7 mouse cellular contexts compared by ENCODE assay signal in genomic region chr1:131245089-131245856, GRCm38 (mm10). TPM values are rescaled to one million over a fixed set of nuclear protein-coding genes. Genes with fewer than 3 reads are reported as not detected.
DNase-seq lines count a peak whose midpoint lies in the region; ATAC-seq lines count a peak whose summit lies in the region.

Rassf5 (minus strand) TSS chr1:131245258.

- under 1% methylated on average over 60 of the region's 60 CpGs for whole genome bisulfite sequencing in embryonic facial prominence, embryonic 10.5 days
- under 1% methylated on average over 60 of the region's 60 CpGs for WGBS in limb, embryonic 11.5 days
- 1% methylated on average over 53 of the region's 60 CpGs for WGBS in midbrain, embryonic 12.5 days

- H3K9me3 ChIP-seq in embryonic facial prominence, embryonic 10.5 days: no peaks in the 10 kb centered on the region
- no peaks in the 10 kb centered on the region for H3K9me3 ChIP-seq in limb, embryonic 11.5 days (ENCODE audit: control insufficient read depth, low read length)
- no peaks in the 10 kb centered on the region for H3K9me3 ChIP-seq in midbrain, embryonic 12.5 days

- peaks cover 91% of the 10 kb centered on the region for H3K27me3 ChIP-seq in embryonic facial prominence, embryonic 10.5 days (replicated peaks; ENCODE audit: low read depth, poor library complexity, severe bottlenecking)
- peaks cover 35% of the 10 kb centered on the region for H3K27me3 ChIP-seq in limb, embryonic 11.5 days (ENCODE audit: control insufficient read depth, insufficient read depth, low read length)
- H3K27me3 ChIP-seq in midbrain, embryonic 12.5 days: peaks cover 73% of the 10 kb centered on the region

- peak within 1 kb of the TSS; percentile 41; the same call in 1 of the 2 replicates for H3K27ac ChIP-seq in embryonic facial prominence, embryonic 10.5 days (replicated peaks)
- H3K27ac ChIP-seq in limb, embryonic 11.5 days (replicated peaks; ENCODE audit: low read depth, low read length): no peak within 1 kb of the TSS
- no peak within 1 kb of the TSS for H3K27ac ChIP-seq in midbrain, embryonic 12.5 days (replicated peaks)

- H3K4me1 ChIP-seq in embryonic facial prominence, embryonic 10.5 days: peaks cover 24% of the 10 kb centered on the region
- H3K4me1 ChIP-seq in limb, embryonic 11.5 days (ENCODE audit: control insufficient read depth, insufficient read depth, low read length): peaks cover 7% of the 10 kb centered on the region
- H3K4me1 ChIP-seq in midbrain, embryonic 12.5 days: peaks cover 17% of the 10 kb centered on the region

- peak; percentile 36 for ATAC-seq in limb, embryonic 11.5 days (ENCODE audit: insufficient number of reproducible peaks, low FRiP score, low TSS enrichment, low read depth)
- peak; percentile 69 for ATAC-seq in midbrain, embryonic 12.5 days (ENCODE audit: low FRiP score, low read depth)

- DNase-seq in adrenal gland, adult 2 months: peak; percentile 93
- DNase-seq in embryonic facial prominence, embryonic 10.5 days (ENCODE audit: low spot score): peak; percentile 63
- peak; percentile 98 for DNase-seq in heart, adult 11 months
- DNase-seq in kidney, adult 11 months: peak; percentile 76
- peak; percentile 64 for DNase-seq in limb, embryonic 11.5 days (ENCODE audit: low spot score)
- DNase-seq in spleen, adult 12 weeks (ENCODE audit: low spot score): peak; percentile 31

- peak within 1 kb of the TSS; percentile 50 for H3K9ac ChIP-seq in limb, embryonic 11.5 days (ENCODE audit: low read length)
- peak within 1 kb of the TSS; percentile 69 for H3K9ac ChIP-seq in midbrain, embryonic 12.5 days (replicated peaks)

- peak within 1 kb of the TSS; percentile 61 for H3K4me3 ChIP-seq in embryonic facial prominence, embryonic 10.5 days
- peak within 1 kb of the TSS; percentile 63 for H3K4me3 ChIP-seq in limb, embryonic 11.5 days (ENCODE audit: low read depth, low read length)
- peak within 1 kb of the TSS; percentile 63 for H3K4me3 ChIP-seq in midbrain, embryonic 12.5 days

- H3K36me3 ChIP-seq in embryonic facial prominence, embryonic 10.5 days (replicated peaks): no peaks in the 10 kb centered on the region
- H3K36me3 ChIP-seq in limb, embryonic 11.5 days (ENCODE audit: control insufficient read depth, insufficient read depth, low read length): no peaks in the 10 kb centered on the region
- no peaks in the 10 kb centered on the region for H3K36me3 ChIP-seq in midbrain, embryonic 12.5 days

- H3K4me2 ChIP-seq in limb, embryonic 11.5 days (ENCODE audit: low read depth, severe bottlenecking): peak within 1 kb of the TSS; percentile 94
- peak within 1 kb of the TSS; percentile 95 for H3K4me2 ChIP-seq in midbrain, embryonic 12.5 days (replicated peaks)

RNA-seq across cellular contexts. Expression of gene Rassf5, which starts in this region (rescaled TPM):
- 10 to 100 TPM in 1 of 2 experiments, 1 to 10 TPM in 1; 8.6 to 13.0 TPM for total RNA-seq in adrenal gland, adult 2 months (2021)
- polyA plus RNA-seq in adrenal gland, adult 2 months (2012; rRNA removed): 25.7 and 39.3 TPM in 2 replicates
- 1.2 and 1.3 TPM in 2 replicates for polyA plus RNA-seq in embryonic facial prominence, embryonic 10.5 days (2016; fragmentation: Nextera tagmentation; extraction: Ambion mirVana)
- 1.2 and 1.4 TPM in 2 replicates for polyA plus RNA-seq in limb, embryonic 11.5 days (2014; fragmentation: Nextera tagmentation; extraction: Ambion mirVana)
- polyA plus RNA-seq in midbrain, embryonic 12.5 days (2016; fragmentation: Nextera tagmentation; extraction: Ambion mirVana): 1.3 and 1.4 TPM in 2 replicates

Comparison
In these comparisons a context has a peak if more than half of its experiments do, and no peak if none do; other contexts are left out.
1. RNA of gene Rassf5 (polyA plus RNA-seq): 25.7 to 39.3 TPM in adrenal gland, adult 2 months; 1.3 to 1.4 TPM in midbrain, embryonic 12.5 days, 1.2 to 1.3 TPM in embryonic facial prominence, embryonic 10.5 days and 1.2 to 1.4 TPM in limb, embryonic 11.5 days; every median in the first group is over 10 times any median in the second.
2. DNase-seq: peak in every context shown above with its lines; median percentile 98 in heart, adult 11 months; 93 in adrenal gland, adult 2 months; 76 in kidney, adult 11 months; 64 in limb, embryonic 11.5 days; 63 in embryonic facial prominence, embryonic 10.5 days; 31 in spleen, adult 12 weeks.
3. Peak in every context shown above with its lines, with median percentiles within 50 percentile points of each other: H3K4me3 ChIP-seq.